Mouse (Mus musculus) olfactory bulb, adult 2 months (tissue): ENCODE data around the gene Astn1. TPM values are rescaled to one million over a fixed set of nuclear protein-coding genes. Genes with fewer than 3 reads are reported as not detected.

Experiments used
- H3K27ac ChIP-seq: fragments of 200-500 bp; 2 replicates; pipeline ENCODE4 v1.5.1; 2012; ENCODE audit warnings: low read depth, low read length; ENCODE audit not compliant: insufficient read depth
- H3K4me1 ChIP-seq: fragments of 200-500 bp; 2 replicates; pipeline ENCODE4 v1.6.1; 2012; ENCODE audit warnings: low read length; ENCODE audit not compliant: control insufficient read depth, insufficient read depth
- H3K4me3 ChIP-seq: fragments of 200-500 bp; 2 replicates; pipeline ENCODE4 v1.5.1; 2012; ENCODE audit warnings: mild to moderate bottlenecking, low read depth, low read length, moderate library complexity; ENCODE audit not compliant: insufficient read depth
- CTCF ChIP-seq: fragments of 200-500 bp; IDR thresholded peaks from 2 replicates; pipeline ENCODE4 v1.5.1; 2012; ENCODE audit warnings: low read depth, mild to moderate bottlenecking, low read length, moderate library complexity; ENCODE audit not compliant: insufficient read depth
- POLR2A ChIP-seq: fragments of 200-500 bp; IDR thresholded peaks from 2 replicates; pipeline ENCODE4 v1.6.1; 2012; ENCODE audit warnings: mild to moderate bottlenecking, low read depth, low read length, moderate library complexity; ENCODE audit not compliant: insufficient read depth
- WGBS: fragments of 180-500 bp; shearing (Covaris S2); methylation state at CpG from one replicate; pipeline ENCODE4 v1.1.7; 2018; 5-methylcytosine and 5-hydroxymethylcytosine counted together
- polyA plus RNA-seq: library from polyadenylated mRNA; stranded (reverse); fragments of >200 nt; gene quantifications from 2 replicates; pipeline ENCODE4 v1.2.4, GENCODE M21; 2012; ENCODE audit warnings: low replicate concordance; ENCODE audit not compliant: missing spikeins, insufficient read depth, insufficient read length

The Astn1 gene
- polyA plus RNA-seq, 1 experiment = 202 TPM

GRCm38 (mm10) chr1:158545095-158545494 lies 183.0 kb downstream of the Astn1 start:
- TF ChIP-seq CTCF = no peak
- TF ChIP-seq POLR2A = no peak
- Histone ChIP-seq H3K27ac (peak overlapping the region; percentile 79), H3K4me1 (peaks cover 12% of the 10 kb centered on the region), H3K4me3 (no peak overlapping the region)
- WGBS = 37% methylated on average over 4 of the region's 4 CpGs

- WGBS = 51% methylated on average over 4 of the region's 4 CpGs
- Histone ChIP-seq H3K4me3 (no peak overlapping the region), H3K27ac (peak overlapping the region; percentile 61), H3K4me1 (peaks cover 12% of the 10 kb centered on the region)
- TF ChIP-seq CTCF (no peak), POLR2A (no peak)
These were observed 184.4 kb downstream of the Astn1 start for GRCm38 (mm10) chr1:158546513-158546912.

DNA sequence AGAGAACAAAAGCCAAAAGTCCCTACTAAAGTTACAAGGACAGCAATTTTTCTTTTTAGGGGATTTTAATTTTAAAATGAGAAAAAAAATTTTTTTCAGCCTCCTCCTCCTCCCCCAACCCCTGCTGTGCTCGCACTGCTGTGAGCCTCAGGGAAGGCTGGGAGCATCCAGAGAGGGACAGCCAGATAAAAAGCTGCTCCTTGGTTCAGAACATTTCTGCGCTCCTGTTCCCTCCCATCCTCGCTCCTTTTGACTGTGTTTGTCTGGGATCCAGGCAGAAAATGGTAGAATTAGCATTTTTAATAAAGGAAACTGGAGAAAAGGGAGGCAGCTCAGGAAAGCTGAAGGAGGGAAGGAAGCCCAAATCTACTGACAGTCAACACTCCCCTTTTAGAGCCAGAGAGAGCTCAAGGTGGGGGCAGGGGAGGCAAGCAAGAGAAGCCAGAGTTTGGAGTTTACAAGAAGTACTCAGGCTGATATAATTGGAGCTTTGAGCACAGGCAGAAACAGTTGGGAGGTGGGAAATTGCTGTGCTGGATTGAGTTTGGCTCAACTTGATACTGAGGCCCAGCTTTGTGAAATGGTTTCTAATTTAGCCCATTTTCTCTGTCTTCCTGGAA lies 185.6 kb downstream of the Astn1 start:
- peak overlapping the region; percentile 90 for H3K27ac ChIP-seq
- TF ChIP-seq POLR2A = no peak
- no peak for TF ChIP-seq CTCF
- H3K4me3 ChIP-seq = no peak overlapping the region
- peaks cover 18% of the 10 kb centered on the region for H3K4me1 ChIP-seq
- WGBS = 12% methylated on average over 3 of the region's 3 CpGs

DNA sequence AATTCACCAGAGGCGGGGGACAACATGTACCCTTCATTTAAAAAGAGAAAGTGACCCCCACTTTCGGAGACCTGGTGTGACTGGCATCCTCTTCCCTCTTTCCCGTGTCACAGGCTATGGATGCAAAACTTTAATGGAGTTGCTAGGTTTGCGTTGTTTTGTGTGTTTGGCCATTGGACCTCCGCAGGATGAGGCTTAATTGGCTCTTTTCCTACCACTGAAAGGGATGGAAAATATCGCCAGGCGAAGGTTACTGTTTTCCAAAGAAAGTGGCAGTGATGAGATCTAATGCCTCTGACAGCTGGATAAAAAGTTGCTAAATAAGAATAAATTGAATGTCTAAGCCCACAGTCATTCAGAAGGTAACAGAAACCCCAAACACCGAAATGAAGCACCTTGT lies 186.2 kb downstream of the Astn1 start:
- no peak for TF ChIP-seq CTCF
- no peak for TF ChIP-seq POLR2A
- Histone ChIP-seq H3K4me1 (peaks cover 18% of the 10 kb centered on the region), H3K27ac (peak overlapping the region; percentile 90), H3K4me3 (no peak overlapping the region)
- WGBS = 49% methylated on average over 8 of the region's 8 CpGs

GRCm38 (mm10) chr1:158549616-158550015 lies 187.5 kb downstream of the Astn1 start:
- TF ChIP-seq CTCF = no peak
- no peak for TF ChIP-seq POLR2A

GRCm38 (mm10) chr1:158551951-158552350 lies 189.9 kb downstream of the Astn1 start:
- TF ChIP-seq POLR2A (no peak), CTCF (no peak)
- Histone ChIP-seq H3K4me3 (no peak overlapping the region), H3K4me1 (peaks cover 19% of the 10 kb centered on the region), H3K27ac (no peak overlapping the region)
- 55% methylated on average over 6 of the region's 6 CpGs for WGBS

More at GRCm38 (mm10) chr1:158549616-158550015, 187.5 kb downstream of the Astn1 start:
- Histone ChIP-seq H3K27ac (no peak overlapping the region), H3K4me3 (no peak overlapping the region), H3K4me1 (peaks cover 19% of the 10 kb centered on the region)
- WGBS = 76% methylated on average over 2 of the region's 2 CpGs

GRCm38 (mm10) chr1:158553341-158553740 lies 191.3 kb downstream of the Astn1 start:
- H3K4me3 ChIP-seq = no peak overlapping the region
- H3K27ac ChIP-seq = peak overlapping the region; percentile 1; the same call in 1 of the 2 replicates
- TF ChIP-seq POLR2A (no peak), CTCF (no peak)
- WGBS = 82% methylated on average over 6 of the region's 6 CpGs
- H3K4me1 ChIP-seq = peaks cover 9% of the 10 kb centered on the region

- Histone ChIP-seq H3K4me3 (no peak overlapping the region), H3K4me1 (peaks cover 9% of the 10 kb centered on the region), H3K27ac (peak overlapping the region; percentile 1; the same call in 1 of the 2 replicates)
- WGBS = 35% methylated on average over 6 of the region's 6 CpGs
- no peak for TF ChIP-seq POLR2A
- TF ChIP-seq CTCF = no peak
These were observed 192.0 kb downstream of the Astn1 start for GRCm38 (mm10) chr1:158554020-158554505.

DNA sequence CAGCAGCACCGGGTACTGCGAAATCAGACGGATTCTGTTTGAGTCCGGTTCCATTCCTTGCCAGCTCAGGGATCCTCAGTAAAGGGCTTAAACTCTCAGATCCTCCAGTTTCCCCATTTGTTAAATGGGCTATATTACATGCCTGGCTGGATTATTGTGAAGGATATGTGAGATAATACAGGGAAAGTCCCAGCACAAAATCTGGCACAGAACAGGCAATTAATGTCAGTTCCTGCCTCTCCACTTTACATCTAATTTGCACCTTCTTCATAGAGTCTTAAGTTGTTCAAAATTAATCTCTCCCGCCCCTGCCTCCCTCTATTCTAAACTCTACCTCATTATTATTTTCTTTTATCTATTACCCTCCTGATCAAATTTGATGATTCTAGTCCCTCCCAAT lies 211.1 kb downstream of the Astn1 start:
- 29% methylated on average over 5 of the region's 5 CpGs for WGBS
- TF ChIP-seq CTCF = no peak
- no peak for TF ChIP-seq POLR2A
- H3K27ac ChIP-seq = peak overlapping the region; percentile 24; the same call in 1 of the 2 replicates
- no peak overlapping the region for H3K4me3 ChIP-seq
- H3K4me1 ChIP-seq = peaks cover 8% of the 10 kb centered on the region
